Mouse (Mus musculus): Measurements from ENCODE around the gene Mast4.

The Mast4 gene

GRCm38 (mm10) chr13:102688121-102688520 is 646.2 kb downstream of the Mast4 start:
- DNase-seq (ENCODE audit: low spot score), result no peak

DNA sequence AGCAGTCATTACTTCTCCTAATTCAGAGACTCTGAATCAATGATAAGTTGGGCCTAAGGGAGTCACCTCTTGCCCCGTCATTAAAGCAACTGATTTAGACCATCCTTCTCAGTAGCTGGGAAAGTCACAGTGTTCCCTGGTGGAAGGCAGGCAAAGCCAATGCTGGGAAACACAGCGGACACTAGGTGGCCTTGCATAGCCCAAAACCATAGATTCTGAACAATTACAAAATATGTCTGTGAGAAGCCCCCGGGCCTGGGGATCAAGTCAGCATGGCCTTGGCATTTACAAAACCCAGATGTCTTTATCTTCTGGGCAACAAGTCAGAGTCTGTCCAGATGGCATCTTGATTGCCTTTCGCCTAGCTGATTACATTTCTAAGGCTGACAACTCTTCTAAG is 649.4 kb downstream of the Mast4 start:
- no peak for DNase-seq (ENCODE audit: low spot score)

Measured in embryo, embryonic 10 days (tissue).